Mouse (Mus musculus) left cerebral cortex, adult 2 months (tissue): ENCODE measurements around the gene Kcnn3. TPM values are rescaled to one million over a fixed set of nuclear protein-coding genes. Genes with fewer than 3 reads are reported as not detected.

Source experiments
- DNase-seq, 2 experiments: peaks; one replicate each; pipeline ENCODE4 v3.0.0; 2021 to 2022; ENCODE audit warnings: low spot score in 2 of 2, mixed read lengths in 1 of 2; ENCODE audit errors: extremely low spot score in 1 of 2
- H3K27ac ChIP-seq: fragments of 200-600 bp; 2 replicates; pipeline ENCODE4 v1.8.1; 2022
- H3K4me3 ChIP-seq: fragments of 200-600 bp; 2 replicates; pipeline ENCODE4 v1.8.1; 2022
- CTCF ChIP-seq: fragments of 200-600 bp; IDR thresholded peaks from 2 replicates; pipeline ENCODE4 v1.8.1; 2022; ENCODE audit warnings: antibody characterized with exemption, mild to moderate bottlenecking, moderate library complexity
- intact Hi-C: fragments of 180-260 bp; cut with DNase I; formaldehyde crosslinking; loops from one replicate; pipeline ENCODE4 v1.15.1; 2025
- total RNA-seq, 2 experiments: library from RNA; stranded (reverse); gene quantifications; 2 replicates each; pipeline ENCODE4 v1.2.3; 2021

The Kcnn3 gene
- total RNA-seq, 2 experiments from 2014 or later: 18.2 to 27.3 TPM

GRCm38 (mm10) chr3:89576381-89576780 lies 56.4 kb downstream of the Kcnn3 start:
- no peak overlapping the region for H3K27ac ChIP-seq

GRCm38 (mm10) chr3:89577154-89577553 lies 57.2 kb downstream of the Kcnn3 start:
- no peak for DNase-seq
- Histone ChIP-seq H3K27ac (no peak overlapping the region), H3K4me3 (no peak overlapping the region)
- intact Hi-C loops: no loop called here
- TF ChIP-seq CTCF: no peak

More at GRCm38 (mm10) chr3:89576381-89576780, 56.4 kb downstream of the Kcnn3 start:
- no peak for TF ChIP-seq CTCF
- H3K4me3 ChIP-seq: no peak overlapping the region
- no peak for DNase-seq
- intact Hi-C loops: no loop called here

GRCm38 (mm10) chr3:89578083-89578482 lies 58.1 kb downstream of the Kcnn3 start:
- DNase-seq: no peak
- intact Hi-C loops: no loop called here
- Histone ChIP-seq H3K4me3 (no peak overlapping the region), H3K27ac (no peak overlapping the region)
- TF ChIP-seq CTCF: peak; percentile 8

- TF ChIP-seq CTCF: no peak
- DNase-seq: no peak
- Histone ChIP-seq H3K27ac (no peak overlapping the region), H3K4me3 (no peak overlapping the region)
- intact Hi-C loops: no loop called here
Measured at GRCm38 (mm10) chr3:89578803-89579202, 58.8 kb downstream of the Kcnn3 start.

GRCm38 (mm10) chr3:89584254-89584653 lies 64.3 kb downstream of the Kcnn3 start:
- intact Hi-C loops: no loop called here
- no peak overlapping the region for H3K4me3 ChIP-seq
- H3K27ac ChIP-seq: no peak overlapping the region
- no peak for TF ChIP-seq CTCF
- no peak for DNase-seq

- DNase-seq: no peak
- no peak for TF ChIP-seq CTCF
- intact Hi-C loops: no loop called here
- Histone ChIP-seq H3K27ac (no peak overlapping the region), H3K4me3 (no peak overlapping the region)
Measured at GRCm38 (mm10) chr3:89588436-89588835, 68.5 kb downstream of the Kcnn3 start.

- no peak overlapping the region for H3K27ac ChIP-seq
- intact Hi-C loops: no loop called here
- no peak overlapping the region for H3K4me3 ChIP-seq
- DNase-seq: no peak
- TF ChIP-seq CTCF: no peak
Measured at GRCm38 (mm10) chr3:89589321-89589720, 69.4 kb downstream of the Kcnn3 start.

- DNase-seq: no peak
- intact Hi-C loops: no loop called here
- H3K4me3 ChIP-seq: no peak overlapping the region
- TF ChIP-seq CTCF: no peak
- H3K27ac ChIP-seq: no peak overlapping the region
Measured at GRCm38 (mm10) chr3:89590386-89590785, 70.4 kb downstream of the Kcnn3 start.

GRCm38 (mm10) chr3:89591461-89591860 lies 71.5 kb downstream of the Kcnn3 start:
- intact Hi-C loops: no loop called here
- Histone ChIP-seq H3K27ac (no peak overlapping the region), H3K4me3 (no peak overlapping the region)
- no peak for TF ChIP-seq CTCF
- no peak for DNase-seq

- H3K4me3 ChIP-seq: no peak overlapping the region
- no peak for DNase-seq
- intact Hi-C loops: no loop called here
- H3K27ac ChIP-seq: no peak overlapping the region
- TF ChIP-seq CTCF: no peak
Measured at GRCm38 (mm10) chr3:89592809-89593208, 72.8 kb downstream of the Kcnn3 start.

- intact Hi-C loops: no loop called here
- no peak for DNase-seq
- TF ChIP-seq CTCF: no peak
- H3K27ac ChIP-seq: no peak overlapping the region
- H3K4me3 ChIP-seq: no peak overlapping the region
Measured at GRCm38 (mm10) chr3:89593524-89593923, 73.6 kb downstream of the Kcnn3 start.

GRCm38 (mm10) chr3:89598361-89598760 lies 78.4 kb downstream of the Kcnn3 start:
- H3K4me3 ChIP-seq: no peak overlapping the region
- DNase-seq: no peak
- TF ChIP-seq CTCF: no peak
- no peak overlapping the region for H3K27ac ChIP-seq
- intact Hi-C loops: no loop called here

GRCm38 (mm10) chr3:89598967-89599366 lies 79.0 kb downstream of the Kcnn3 start:
- no peak overlapping the region for H3K27ac ChIP-seq
- DNase-seq: no peak
- intact Hi-C loops: no loop called here
- no peak overlapping the region for H3K4me3 ChIP-seq
- peak; percentile 21; the same call in 1 of the 2 replicates for TF ChIP-seq CTCF

GRCm38 (mm10) chr3:89601060-89601459 lies 81.1 kb downstream of the Kcnn3 start:
- no peak overlapping the region for H3K4me3 ChIP-seq
- H3K27ac ChIP-seq: no peak overlapping the region
- no peak for TF ChIP-seq CTCF
- intact Hi-C loops: no loop called here
- no peak for DNase-seq
